Mouse (Mus musculus) spleen, postnatal 4 days (tissue): ENCODE data around the gene Taldo1.
"Not testable (repeated sequence)": the region's sequence is repeated elsewhere in the genome, so short reads cannot be mapped to it uniquely, and the experiment has no call there.

ENCODE experiments used
- DNase-seq, 2 experiments: peaks; one replicate each; pipeline ENCODE4 v3.0.0; 2022; ENCODE audit warnings: low spot score in 2 of 2

The Taldo1 gene

DNA sequence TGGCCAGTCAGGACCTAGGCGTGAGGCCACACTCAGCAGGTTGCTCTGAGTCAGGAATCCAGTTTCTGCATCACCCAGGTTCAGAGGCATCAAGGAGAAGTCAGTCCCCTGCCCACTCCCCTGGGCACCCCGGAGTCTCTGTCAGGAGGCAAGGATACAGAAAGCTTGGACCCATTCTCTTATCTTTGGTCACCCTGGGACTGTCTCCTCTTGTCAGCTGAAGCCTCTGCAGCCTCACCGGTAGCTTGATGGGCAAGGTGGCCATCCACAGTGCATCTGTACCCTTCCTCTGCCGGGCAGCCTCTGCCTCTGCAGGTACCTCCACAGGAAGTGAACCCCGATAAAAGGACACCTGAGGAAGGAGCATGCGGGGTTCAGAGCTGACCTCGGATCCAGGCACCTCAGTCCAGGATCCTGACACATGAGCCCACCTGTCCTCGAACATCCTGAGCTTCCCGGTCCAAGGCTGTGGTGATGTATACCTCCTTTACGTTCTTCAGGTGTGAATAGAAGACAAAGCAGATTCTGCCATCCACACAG, 47.2 kb downstream of the Taldo1 start:
- DNase-seq, result peak in 1 of 2 experiments; percentile 64

DNA sequence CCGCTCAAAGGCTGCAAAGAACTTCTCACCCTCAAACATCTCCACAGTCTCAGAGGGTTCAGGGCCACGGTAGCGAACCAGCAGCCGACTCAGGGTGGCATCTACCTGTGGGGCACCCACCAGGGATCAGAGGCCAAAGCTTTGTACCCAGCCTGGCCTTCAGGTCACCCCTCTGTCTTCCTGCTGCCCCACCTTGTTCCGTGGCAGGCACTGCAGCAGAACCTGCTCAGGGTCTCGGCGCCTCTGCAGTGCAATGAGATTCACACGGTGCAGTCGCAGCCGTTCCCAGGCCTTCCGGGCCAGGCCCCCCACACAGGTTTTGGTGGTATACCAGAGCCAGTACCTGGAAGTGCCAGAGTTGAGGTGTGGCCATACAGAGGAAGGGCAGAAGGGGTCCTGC, 47.8 kb downstream of the Taldo1 start:
- DNase-seq, result peak in 1 of 2 experiments; percentile 61

- peak; percentile 56 to 81 for DNase-seq
Observed at GRCm38 (mm10) chr7:141440613-141441012, 48.6 kb downstream of the Taldo1 start.

GRCm38 (mm10) chr7:141441460-141441859, 49.5 kb downstream of the Taldo1 start:
- peak in 1 of 2 experiments; percentile 64 for DNase-seq

DNA sequence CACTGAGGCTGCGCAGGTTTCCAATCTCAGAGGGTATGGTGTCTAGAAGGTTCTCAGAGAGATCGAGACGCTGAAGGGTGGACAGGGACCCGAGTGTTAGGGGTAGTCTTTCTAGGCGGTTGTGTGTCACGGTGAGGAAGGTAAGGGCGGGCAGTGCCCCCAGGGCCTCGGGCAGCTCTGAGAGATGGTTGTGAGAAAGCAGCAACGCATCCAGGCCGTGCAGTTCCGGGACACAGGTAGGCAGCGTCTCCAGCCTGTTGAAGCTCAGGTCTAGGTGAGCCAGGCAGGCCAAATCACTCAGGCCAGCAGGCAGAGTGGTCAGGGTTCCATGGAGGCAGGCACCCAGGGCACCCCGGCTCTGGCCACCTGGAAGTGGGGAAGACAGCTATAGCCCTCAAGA, 50.2 kb downstream of the Taldo1 start:
- DNase-seq, result peak; percentile 14 to 62

DNA sequence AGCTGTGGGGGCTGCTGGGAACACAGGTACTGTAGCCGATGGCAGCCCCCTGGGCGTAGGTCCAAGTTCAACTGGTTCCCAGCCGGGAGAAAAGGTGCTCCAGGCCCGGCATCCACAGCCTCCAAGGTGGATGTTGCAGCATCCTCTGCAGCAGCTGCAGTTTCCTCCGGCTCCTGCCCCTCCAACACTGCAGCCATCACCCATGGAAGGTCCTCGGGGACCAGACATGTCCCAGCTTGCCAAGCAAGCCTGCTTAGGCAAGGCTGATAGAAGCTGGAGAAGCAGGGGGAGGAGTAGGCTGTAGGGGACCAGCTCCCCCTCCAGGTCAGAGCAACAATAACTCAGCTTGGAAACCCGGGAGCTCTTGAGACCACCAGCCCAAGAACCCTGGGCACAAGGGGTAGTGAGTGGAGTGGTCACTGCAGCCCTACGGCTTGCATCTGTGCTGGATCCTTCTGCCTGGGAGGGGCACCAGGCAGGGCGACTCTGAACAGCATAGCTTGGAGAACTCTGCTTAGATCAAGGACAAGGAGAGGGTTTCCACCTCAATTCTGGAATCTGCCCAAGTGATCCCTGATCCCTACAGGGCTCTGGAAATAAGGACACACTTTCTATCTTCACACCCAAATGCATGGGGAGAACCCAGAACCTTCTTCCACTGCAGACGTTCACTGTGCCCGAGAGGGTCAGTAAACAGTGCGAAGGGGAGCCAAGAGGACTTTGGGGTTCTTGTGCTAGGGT, 51.3 kb downstream of the Taldo1 start:
- peak; percentile 44 to 73 for DNase-seq

GRCm38 (mm10) chr7:141443828-141444237, 51.8 kb downstream of the Taldo1 start, which contains the start of gene Pidd1:
Pidd1 (minus strand) TSS chr7:141444025.
- peak; percentile 78 to 86 for DNase-seq

- DNase-seq, result not testable (repeated sequence)
Observed at GRCm38 (mm10) chr7:141446374-141446773, 54.4 kb downstream of the Taldo1 start.

DNA sequence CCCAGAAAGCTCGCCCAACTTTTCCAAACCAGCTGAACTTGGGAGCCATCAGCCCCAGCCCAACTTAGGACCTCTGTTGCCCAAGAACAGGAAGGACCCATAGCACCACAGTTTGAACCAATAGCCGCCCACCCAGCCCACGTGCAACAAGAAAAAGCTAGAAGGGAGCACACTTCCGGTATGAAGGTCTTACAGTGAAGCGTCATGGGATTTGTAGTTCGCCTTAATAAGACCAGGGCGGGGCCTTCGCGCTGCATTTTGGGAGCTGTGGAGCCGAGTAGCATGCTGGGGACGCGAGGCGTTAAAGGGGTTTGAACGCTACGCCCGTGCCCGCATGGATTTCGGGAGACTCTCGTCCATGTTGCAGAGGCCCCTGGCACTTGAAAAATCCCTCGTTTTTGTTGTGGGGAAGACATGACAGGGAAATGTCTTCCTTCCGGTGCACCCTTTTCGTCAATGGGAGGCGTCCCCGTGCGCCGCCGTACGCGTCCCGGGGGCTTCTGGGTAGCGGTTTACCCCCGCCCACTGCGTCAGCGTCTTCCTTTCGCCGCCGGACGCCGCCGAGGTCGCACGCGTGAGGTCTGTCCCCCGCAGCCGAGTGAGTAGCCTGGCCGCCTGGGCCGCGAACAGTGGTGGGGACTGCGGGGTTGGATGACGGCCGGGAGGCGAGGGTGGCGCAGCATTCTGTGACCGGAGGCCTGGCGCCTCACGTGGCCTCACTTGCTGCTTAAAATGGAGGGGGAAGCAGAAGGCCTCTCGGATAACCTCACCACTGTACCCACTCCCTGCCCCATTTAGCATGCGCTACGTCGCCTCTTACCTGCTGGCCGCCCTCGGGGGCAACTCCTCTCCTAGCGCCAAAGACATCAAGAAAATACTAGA, 55.4 kb downstream of the Taldo1 start, which contains the start of gene Rplp2:
Gene Rplp2 (plus strand): TSS at position 261 of the 882 bp plus-strand sequence.
- peak; percentile 92 to 95 for DNase-seq

- DNase-seq, result no peak
Observed at GRCm38 (mm10) chr7:141451928-141452327, 59.9 kb downstream of the Taldo1 start.
